Mouse (Mus musculus) liver, postnatal 0 days (tissue): ENCODE results near the gene Ttc9c. TPM values are rescaled to one million over a fixed set of nuclear protein-coding genes. Genes with fewer than 3 reads are reported as not detected.

Source experiments
- ATAC-seq: fragments of 200-750 bp; cut with Nextera tagmentation; 2 replicates; pipeline ENCODE4 v1.8.0; 2017; ENCODE audit warnings: mild to moderate bottlenecking, moderate library complexity
- DNase-seq: peaks from one replicate; pipeline ENCODE4 v3.0.0-alpha.2; 2016
- H3K27ac ChIP-seq: fragments of 300-500 bp; sonication (generic); 2 replicates; pipeline ENCODE4 v1.5.1; 2014; ENCODE audit warnings: antibody characterized with exemption, moderate library complexity, mild to moderate bottlenecking, low read depth
- H3K27me3 ChIP-seq: fragments of 300-500 bp; sonication (generic); 2 replicates; pipeline ENCODE4 v1.6.1; 2014; ENCODE audit warnings: low read length, control low read depth, mixed read lengths; ENCODE audit not compliant: insufficient read depth
- H3K36me3 ChIP-seq: fragments of 300-500 bp; sonication (generic); replicated peaks from 2 replicates; pipeline ENCODE4 v1.6.1; 2014; ENCODE audit warnings: mild to moderate bottlenecking, control low read depth, low read length, moderate library complexity, mixed read lengths; ENCODE audit not compliant: insufficient read depth
- H3K4me1 ChIP-seq: fragments of 300-500 bp; sonication (generic); 2 replicates; pipeline ENCODE4 v1.6.1; 2014; ENCODE audit warnings: antibody characterized with exemption, mild to moderate bottlenecking, control low read depth; ENCODE audit not compliant: insufficient read depth
- H3K4me2 ChIP-seq: fragments of 300-500 bp; sonication (generic); 2 replicates; pipeline ENCODE4 v1.6.1; 2014; ENCODE audit warnings: low read depth, mild to moderate bottlenecking, low read length, moderate library complexity, mixed read lengths
- H3K4me3 ChIP-seq: fragments of 300-500 bp; sonication (generic); 2 replicates; pipeline ENCODE4 v1.5.1; 2014; ENCODE audit warnings: low read depth, low read length
- H3K9ac ChIP-seq: fragments of 300-500 bp; sonication (generic); replicated peaks from 2 replicates; pipeline ENCODE4 v1.6.1; 2014; ENCODE audit warnings: mild to moderate bottlenecking, moderate library complexity
- H3K9me3 ChIP-seq: fragments of 300-500 bp; sonication (generic); 2 replicates; pipeline ENCODE4 v1.6.1; 2016; ENCODE audit warnings: mild to moderate bottlenecking, control low read depth, low read length, mixed read lengths
- CTCF ChIP-seq: sonication (generic); IDR thresholded peaks from 2 replicates; pipeline ENCODE4 v1.5.1; 2016; ENCODE audit warnings: antibody characterized with exemption, low read depth
- EP300 ChIP-seq: IDR thresholded peaks from 2 replicates; pipeline ENCODE4 v1.6.1; 2016; ENCODE audit warnings: antibody characterized with exemption, low read depth, mild to moderate bottlenecking
- WGBS: fragments of 180-500 bp; shearing (Covaris S2); extraction: QIAGEN DNeasy Blood & Tissue Kit; methylation state at CpG from one replicate; pipeline ENCODE4 v1.1.7; 2014; ENCODE audit not compliant: insufficient replicate concordance; 5-methylcytosine and 5-hydroxymethylcytosine counted together
- polyA plus RNA-seq: library from polyadenylated mRNA; unstranded; fragments of >200 nt; fragmentation: Nextera tagmentation; extraction: Ambion mirVana; gene quantifications from 2 replicates; pipeline ENCODE4 v1.2.1, GENCODE M21; 2015

Ttc9c gene
- polyA plus RNA-seq, 1 experiment from 2014 or later, result 12.5 TPM

GRCm38 (mm10) chr19:8832971-8833370 is 13.8 kb upstream of the Ttc9c start:
- ATAC-seq (no peak), DNase-seq (no peak)
- Histone ChIP-seq H3K4me2 (no peak overlapping the region), H3K27ac (no peak overlapping the region), H3K27me3 (no peaks in the 10 kb centered on the region), H3K9ac (no peak overlapping the region), H3K9me3 (no peaks in the 10 kb centered on the region), H3K36me3 (peaks cover 72% of the 10 kb centered on the region), H3K4me3 (no peak overlapping the region), H3K4me1 (peaks cover 4% of the 10 kb centered on the region)
- no peak for TF ChIP-seq CTCF
- no peak for TF ChIP-seq EP300
- WGBS, result 87% methylated on average over 4 of the region's 4 CpGs

- Histone ChIP-seq H3K4me3 (no peak overlapping the region), H3K9ac (no peak overlapping the region), H3K9me3 (no peaks in the 10 kb centered on the region), H3K4me1 (no peaks in the 10 kb centered on the region), H3K36me3 (peaks cover 89% of the 10 kb centered on the region), H3K4me2 (no peak overlapping the region), H3K27me3 (no peaks in the 10 kb centered on the region), H3K27ac (no peak overlapping the region)
- TF ChIP-seq EP300 (no peak), CTCF (peak; percentile 16)
- DNase-seq (no peak), ATAC-seq (no peak)
- WGBS, result 86% methylated on average over 11 of the region's 11 CpGs
Observed at GRCm38 (mm10) chr19:8831262-8831661, 12.1 kb upstream of the Ttc9c start.

GRCm38 (mm10) chr19:8830664-8831063 is 11.5 kb upstream of the Ttc9c start:
- DNase-seq (no peak), ATAC-seq (no peak)
- 95% methylated on average over 8 of the region's 8 CpGs for WGBS
- TF ChIP-seq CTCF, result no peak
- TF ChIP-seq EP300, result no peak
- Histone ChIP-seq H3K36me3 (peaks cover 92% of the 10 kb centered on the region), H3K4me2 (no peak overlapping the region), H3K9ac (no peak overlapping the region; the same call in 1 of the 2 replicates), H3K27me3 (no peaks in the 10 kb centered on the region), H3K9me3 (no peaks in the 10 kb centered on the region), H3K27ac (no peak overlapping the region), H3K4me3 (no peak overlapping the region), H3K4me1 (no peaks in the 10 kb centered on the region)

GRCm38 (mm10) chr19:8829660-8830059 is 10.5 kb upstream of the Ttc9c start, which contains the start of gene AC129217.1:
TSS of gene AC129217.1 (plus strand) at chr19:8829773.
- DNase-seq (no peak), ATAC-seq (peak; percentile 33; the same call in 1 of the 2 replicates)
- Histone ChIP-seq H3K27me3 (no peaks in the 10 kb centered on the region), H3K4me2 (peak within 1 kb of the TSS; percentile 15; the same call in 1 of the 2 replicates), H3K9me3 (no peaks in the 10 kb centered on the region), H3K36me3 (peaks cover 97% of the 10 kb centered on the region), H3K4me3 (no peak within 1 kb of the TSS), H3K27ac (peak within 1 kb of the TSS; percentile 44), H3K4me1 (no peaks in the 10 kb centered on the region), H3K9ac (no peak within 1 kb of the TSS; the same call in 1 of the 2 replicates)
- 46% methylated on average over 8 of the region's 8 CpGs for WGBS
- TF ChIP-seq CTCF (no peak), EP300 (no peak)

- 80% methylated on average over 8 of the region's 8 CpGs for WGBS
- no peak for TF ChIP-seq CTCF
- no peak for TF ChIP-seq EP300
- ATAC-seq (no peak), DNase-seq (no peak)
- no peaks in the 10 kb centered on the region for H3K27me3 ChIP-seq
- H3K4me1 ChIP-seq, result peaks cover 21% of the 10 kb centered on the region
- H3K4me2 ChIP-seq, result peak overlapping the region; percentile 87
- H3K36me3 ChIP-seq, result peaks cover 49% of the 10 kb centered on the region
- no peak overlapping the region for H3K27ac ChIP-seq
- peak overlapping the region; percentile 94; the same call in 1 of the 2 replicates for H3K9ac ChIP-seq
- peak overlapping the region; percentile 98 for H3K4me3 ChIP-seq
- H3K9me3 ChIP-seq, result no peaks in the 10 kb centered on the region
Observed at GRCm38 (mm10) chr19:8822696-8823095, 3.6 kb upstream of the Ttc9c start.

- no peak for ATAC-seq
- Histone ChIP-seq H3K9me3 (no peaks in the 10 kb centered on the region), H3K36me3 (peaks cover 33% of the 10 kb centered on the region), H3K4me1 (peaks cover 22% of the 10 kb centered on the region), H3K27ac (peak overlapping the region; percentile 99), H3K4me2 (peak overlapping the region; percentile 87), H3K27me3 (no peaks in the 10 kb centered on the region), H3K4me3 (peak overlapping the region; percentile 98), H3K9ac (peak overlapping the region; percentile 94)
- DNase-seq, result no peak
- WGBS, result 0% methylated on average over 7 of the region's 7 CpGs
- TF ChIP-seq EP300, result no peak
- TF ChIP-seq CTCF, result no peak
Observed at GRCm38 (mm10) chr19:8821146-8821545, 2.0 kb upstream of the Ttc9c start.
